Mouse (Mus musculus): ENCODE measurements around the gene Nmrk2. TPM values are rescaled to one million over a fixed set of nuclear protein-coding genes. Genes with fewer than 3 reads are reported as not detected.
A peak's percentile ranks its signal among the peaks of the same experiment; 100 is the strongest.
"Not testable (repeated sequence)": the region's sequence is repeated elsewhere in the genome, so short reads cannot be mapped to it uniquely, and the experiment has no call there.

The Nmrk2 gene
- total RNA-seq (2021): under 1 TPM in 1 of 2 experiments, not detected in 1; 0.44 TPM

DNA sequence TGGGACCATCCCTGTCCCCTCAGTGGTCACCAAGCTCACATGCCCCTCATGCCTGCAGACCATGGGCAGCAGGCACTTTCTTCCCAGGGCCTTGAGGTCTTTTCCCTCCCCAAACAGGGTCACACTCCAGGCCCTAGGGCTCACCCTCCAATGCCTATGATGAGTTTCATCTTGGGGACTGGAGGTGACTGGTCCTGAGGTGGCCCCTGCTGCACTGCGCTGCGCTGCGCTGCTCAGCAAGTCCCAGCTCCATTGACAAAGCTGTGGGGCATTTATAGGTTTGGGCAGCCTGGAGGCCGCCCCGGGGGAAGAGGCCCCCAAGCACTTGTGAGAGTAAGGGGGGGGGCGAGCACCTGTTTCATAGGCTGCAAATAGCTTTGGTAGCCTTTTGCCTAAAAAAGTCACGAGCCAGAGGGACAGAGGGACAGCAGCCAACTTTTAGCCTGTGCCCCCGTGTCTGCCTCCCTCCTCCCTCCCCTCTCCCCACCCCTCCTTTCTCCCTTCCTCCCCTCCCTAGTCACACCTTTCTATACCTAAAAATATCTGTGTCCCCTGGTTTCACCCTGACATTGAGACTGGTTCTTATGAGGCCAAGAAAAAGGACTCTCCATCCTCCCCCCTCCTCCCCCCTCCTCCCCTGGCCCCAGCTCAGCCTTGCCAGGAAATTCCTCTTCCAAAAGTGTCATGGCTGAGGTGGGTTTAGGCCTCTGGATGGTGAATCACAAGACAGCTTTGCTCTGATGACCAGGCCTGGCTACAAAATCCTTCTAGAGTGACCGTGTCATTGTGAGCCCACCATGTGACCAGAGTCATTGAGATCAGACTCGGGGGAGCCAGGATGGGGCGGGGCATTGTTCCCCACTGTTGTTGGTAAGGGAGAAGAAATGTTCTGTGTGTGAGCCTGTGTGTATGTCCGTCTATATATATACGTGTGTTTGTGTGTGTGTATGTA, at the start of gene Nmrk2:
Nmrk2 (minus strand) TSS at position 245 of the 952 bp plus-strand sequence.
- no peak for DNase-seq
- intact Hi-C loops (cut with DNase I): no loop called here

DNA sequence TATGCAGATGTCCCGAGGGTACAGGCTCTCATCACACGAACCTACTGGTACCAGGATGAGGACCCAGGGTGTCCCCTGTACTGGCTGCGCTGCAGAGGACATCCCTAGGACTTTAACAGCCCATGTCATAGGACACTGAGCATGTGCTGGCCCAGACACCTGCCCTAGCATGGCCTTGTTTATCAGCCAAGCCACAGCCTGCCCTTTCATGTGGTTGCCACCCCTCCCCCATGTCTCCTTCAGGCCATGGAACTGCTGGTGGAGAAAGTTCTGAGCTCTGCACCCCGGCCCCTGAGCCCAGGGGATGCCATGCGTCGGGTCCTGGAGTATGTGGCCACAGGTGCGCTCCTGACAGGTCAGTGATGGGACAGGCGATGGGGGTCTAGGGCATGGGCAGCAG, 47.6 kb upstream of the Nmrk2 start:
- intact Hi-C loops (cut with DNase I): no loop called here
- no peak for DNase-seq

DNA sequence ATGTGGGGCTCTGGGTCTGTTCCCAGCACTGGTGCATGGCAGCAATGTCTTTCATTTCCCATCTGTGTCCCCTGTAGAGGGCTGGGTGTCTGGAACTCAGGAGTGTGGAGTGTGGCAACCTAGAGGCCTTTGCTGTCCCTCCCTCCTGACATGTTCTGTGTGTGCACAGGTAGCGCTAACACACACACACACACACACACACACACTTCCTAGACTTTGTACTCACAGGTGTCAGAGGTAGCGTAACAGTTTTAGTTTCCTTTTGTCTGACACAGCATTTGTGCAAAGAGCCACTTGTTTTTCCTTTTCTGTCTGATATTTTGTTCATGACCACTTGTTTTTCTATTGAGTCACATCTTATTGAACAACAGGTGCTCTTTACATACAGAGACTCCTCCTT, 46.0 kb upstream of the Nmrk2 start:
- DNase-seq: no peak
- intact Hi-C loops (cut with DNase I): no loop called here

DNA sequence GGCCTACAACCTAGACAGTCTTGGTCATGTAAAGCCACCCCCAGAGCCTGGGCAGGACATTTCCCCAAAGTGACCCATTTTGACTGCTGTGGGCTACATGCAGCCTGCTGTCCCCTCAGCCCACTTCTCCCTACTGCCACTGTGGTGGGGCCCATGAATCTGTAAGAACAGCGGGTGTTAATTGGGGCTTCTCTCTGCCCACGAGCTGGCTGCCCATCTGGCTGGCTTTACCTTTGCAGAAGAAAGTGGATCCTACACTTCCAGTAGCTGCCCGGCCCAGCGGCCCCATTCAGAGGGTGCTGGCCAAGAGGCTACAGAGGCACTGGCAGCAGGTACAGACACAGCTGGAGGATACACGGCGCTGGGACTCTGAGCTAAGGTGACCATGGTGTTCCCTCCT, 43.3 kb upstream of the Nmrk2 start:
- intact Hi-C loops (cut with DNase I): no loop called here
- DNase-seq: no peak

DNA sequence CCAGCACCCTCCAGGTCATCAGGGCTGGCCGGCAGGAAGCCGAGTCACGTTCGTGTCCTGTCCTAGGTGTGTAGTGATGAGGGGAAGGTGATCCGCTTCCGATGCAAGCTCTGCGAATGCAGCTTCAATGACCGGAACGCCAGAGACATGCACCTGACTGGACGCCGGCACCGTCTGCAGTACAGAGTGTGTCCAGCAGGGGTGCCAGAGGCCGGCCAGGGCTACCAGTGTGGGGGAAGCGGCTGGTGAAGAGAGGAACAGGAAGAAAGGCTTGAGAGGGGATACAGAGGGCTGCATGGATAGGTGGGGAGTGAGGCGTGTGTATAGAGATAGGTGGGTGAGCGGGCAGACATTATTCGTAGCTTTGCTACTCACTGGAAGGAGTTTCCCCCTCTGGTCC, 42.7 kb upstream of the Nmrk2 start:
- intact Hi-C loops (cut with DNase I): no loop called here
- DNase-seq: peak; percentile 80

DNA sequence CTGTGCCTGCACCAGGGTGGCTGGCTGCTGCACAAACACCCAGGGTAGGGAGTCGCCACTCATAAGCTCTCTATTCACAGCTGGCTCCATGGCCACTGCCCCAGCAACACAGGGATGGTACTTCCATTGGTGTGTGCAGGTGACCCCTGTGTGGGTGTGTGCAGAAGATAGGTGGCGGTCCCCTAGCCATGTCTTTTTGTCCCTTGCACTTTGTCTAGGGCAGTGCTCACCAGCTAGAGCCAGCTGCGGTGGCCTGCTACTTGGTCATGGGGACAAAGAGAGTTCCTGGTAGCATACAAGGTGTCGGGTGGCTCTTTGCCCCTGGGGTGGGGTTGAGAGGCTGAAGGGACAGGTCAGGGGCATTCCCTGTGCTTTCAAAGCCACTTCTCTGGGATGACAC, 42.3 kb upstream of the Nmrk2 start:
- no peak for DNase-seq
- intact Hi-C loops (cut with DNase I): no loop called here

DNA sequence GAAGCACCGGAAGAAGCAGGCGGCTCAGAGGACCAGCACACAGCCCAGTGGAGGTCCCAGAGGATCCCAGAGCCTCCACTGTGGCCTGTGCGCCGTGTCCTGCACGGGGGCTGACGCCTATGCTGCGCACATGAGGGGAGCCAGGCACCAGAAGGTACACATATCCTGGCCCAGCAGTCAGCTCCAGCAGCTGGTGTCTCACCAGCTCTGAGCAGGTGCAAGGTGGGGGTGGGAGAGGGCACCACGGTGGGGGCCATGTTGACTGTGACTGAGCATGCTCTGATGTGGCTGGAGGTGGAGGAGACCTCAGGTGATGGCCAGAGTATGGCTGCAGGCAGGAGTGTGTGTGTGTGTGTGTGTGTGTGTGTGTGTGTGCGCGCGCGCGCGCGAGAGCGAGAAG, 40.2 kb upstream of the Nmrk2 start:
- intact Hi-C loops (cut with DNase I): no loop called here
- no peak for DNase-seq

DNA sequence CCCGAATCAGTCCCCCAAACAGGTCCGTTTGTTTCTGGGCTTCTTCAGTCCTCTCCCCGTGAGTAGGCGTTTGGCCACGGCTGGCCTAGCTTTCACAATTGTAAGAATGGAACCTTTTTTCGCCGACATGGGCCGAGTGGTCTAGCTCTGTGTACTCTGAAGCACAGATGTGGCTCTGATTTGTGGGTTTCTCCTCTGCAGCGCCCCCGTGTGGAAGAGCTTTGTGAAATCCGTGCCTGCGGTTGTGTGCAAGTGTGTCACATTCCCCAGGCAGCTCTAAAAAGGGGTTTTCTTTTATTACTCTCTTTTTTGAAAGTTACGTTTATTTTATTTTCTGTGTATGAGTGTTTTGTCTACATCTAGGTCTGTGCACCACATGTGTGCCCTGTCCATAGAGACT, 39.0 kb upstream of the Nmrk2 start:
- peak; percentile 65 for DNase-seq
- intact Hi-C loops (cut with DNase I): no loop called here

DNA sequence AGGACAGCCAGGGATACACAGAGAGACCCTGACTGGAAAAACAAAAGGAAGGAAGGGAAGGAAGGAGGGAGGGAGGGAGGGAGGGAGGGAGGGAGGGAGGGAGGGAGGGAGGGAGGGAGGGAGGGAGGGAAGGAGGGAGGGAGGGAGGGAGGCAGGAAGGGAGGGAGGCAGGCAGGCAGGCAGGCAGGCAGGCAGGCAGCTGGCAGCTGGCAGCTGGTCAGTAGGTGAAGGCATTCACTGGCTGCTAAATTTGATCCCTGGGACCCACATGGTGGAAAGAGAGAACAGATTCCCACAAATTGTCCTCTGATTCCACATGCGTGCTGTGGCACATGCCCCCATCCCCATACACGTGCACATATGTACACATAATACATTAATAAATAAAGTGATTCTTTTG, 36.8 kb upstream of the Nmrk2 start:
- no peak for DNase-seq
- intact Hi-C loops (cut with DNase I): no loop called here

DNA sequence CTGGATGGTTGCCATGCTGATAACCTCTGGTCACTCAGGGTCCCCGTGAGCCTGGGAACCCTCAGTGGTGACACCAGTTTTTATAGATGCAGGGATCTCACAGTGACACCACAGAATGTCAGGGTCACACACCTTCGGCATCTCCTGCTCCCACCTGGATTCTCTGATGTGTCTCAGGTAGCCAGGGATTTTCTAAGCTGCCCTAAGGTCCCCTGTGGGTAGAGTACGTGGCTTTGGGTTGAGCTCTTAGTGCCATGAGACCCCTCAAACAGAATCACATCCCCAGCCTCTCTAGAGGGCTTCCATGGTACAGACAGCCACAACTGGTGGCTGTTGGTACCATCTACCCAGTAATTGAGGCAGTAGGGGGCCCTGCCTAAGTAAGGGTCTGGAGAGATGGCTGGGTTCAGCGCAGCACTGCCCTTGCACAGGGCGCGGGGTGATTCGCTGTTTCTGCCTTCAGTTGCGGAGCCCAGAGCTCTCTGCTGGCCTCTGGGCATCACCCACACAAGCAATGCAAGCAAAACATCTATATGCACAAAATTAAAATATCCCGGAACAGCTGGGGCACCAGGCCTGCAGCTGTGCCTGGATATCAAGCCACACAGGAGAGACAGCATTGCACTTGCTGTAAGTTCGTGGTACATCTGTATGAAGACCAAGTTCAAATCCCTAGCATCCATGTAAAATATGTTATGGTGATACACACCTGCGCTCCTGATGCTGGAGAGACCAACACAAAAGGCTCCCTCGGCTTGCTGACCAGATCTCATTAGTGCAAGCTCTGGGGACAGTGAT, 34.8 kb upstream of the Nmrk2 start:
- intact Hi-C loops (cut with DNase I): no loop called here
- no peak for DNase-seq

DNA sequence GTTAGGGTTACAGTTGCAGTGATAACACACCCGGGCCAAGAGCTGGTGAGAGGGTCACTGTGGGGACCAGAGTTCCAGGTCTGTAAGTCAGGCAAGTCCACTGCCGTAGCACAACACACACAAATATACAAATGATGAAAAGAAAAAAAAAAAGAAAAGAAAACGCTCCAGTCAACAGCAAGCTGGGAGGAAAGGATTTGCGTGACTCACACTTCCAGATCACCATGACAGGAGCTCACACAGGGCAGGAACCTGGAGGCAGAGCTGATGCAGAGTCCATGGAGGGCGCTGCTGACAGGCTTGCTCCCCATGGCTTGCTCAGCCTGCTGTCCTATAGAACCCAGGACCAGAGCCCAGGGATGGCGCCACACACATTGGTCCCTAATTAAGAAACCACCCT, 32.4 kb upstream of the Nmrk2 start:
- intact Hi-C loops (cut with DNase I): no loop called here
- DNase-seq: no peak

DNA sequence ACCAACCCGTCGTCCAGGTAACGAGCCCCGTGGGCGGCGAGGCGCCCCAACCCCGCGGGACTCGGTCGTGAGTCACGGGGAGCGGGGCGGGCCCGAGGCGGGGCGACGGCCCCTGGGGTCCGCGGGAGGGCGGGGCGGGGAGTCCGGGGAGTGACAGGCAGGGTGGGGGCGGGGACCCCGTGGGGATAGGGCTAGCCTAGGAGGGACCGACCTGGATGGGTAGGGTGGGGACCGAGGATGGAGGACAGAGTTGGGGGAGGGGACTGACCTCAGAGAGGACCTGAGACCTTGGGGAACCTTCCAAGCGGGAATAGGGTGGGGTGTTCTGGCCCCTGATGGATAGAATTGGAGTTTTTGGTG, 31.4 kb upstream of the Nmrk2 start:
- DNase-seq: no peak
- intact Hi-C loops (cut with DNase I): no loop called here

DNA sequence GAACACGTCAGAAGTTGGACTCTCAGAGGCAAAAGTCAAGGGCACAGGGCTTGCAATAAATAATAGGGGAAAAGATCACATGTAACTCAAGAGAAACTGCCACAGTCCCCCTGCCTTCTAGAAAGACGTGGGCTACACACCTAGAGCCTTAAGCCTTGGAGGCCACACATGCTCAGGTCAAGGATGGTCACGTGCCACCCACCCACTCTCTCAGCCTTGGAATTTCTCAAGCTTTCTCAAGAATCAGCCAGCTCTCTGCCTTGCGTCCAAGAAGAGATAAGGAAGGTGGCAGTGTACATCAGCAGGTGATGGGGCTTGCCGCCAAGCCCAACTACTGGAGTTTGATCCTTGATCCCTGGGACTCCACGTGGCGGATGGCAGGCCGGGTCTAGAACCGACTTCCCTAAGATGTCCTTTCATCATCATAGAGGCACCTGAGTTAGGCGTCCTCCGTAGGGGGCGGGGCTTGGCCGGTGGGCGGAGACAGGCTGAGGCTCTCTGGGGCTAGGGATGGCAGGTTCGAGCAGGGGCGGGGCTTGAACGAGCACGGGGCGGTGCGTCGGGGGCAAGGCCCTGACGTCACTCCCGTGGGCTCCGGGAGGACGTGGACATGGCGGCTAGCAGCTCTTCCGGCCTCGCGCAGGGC, 30.9 kb upstream of the Nmrk2 start, which contains the start of gene Zfr2:
Zfr2 (plus strand) TSS at position 576 of the 646 bp plus-strand sequence.
- peak; percentile 91 for DNase-seq
- intact Hi-C loops (cut with DNase I): no loop called here

DNA sequence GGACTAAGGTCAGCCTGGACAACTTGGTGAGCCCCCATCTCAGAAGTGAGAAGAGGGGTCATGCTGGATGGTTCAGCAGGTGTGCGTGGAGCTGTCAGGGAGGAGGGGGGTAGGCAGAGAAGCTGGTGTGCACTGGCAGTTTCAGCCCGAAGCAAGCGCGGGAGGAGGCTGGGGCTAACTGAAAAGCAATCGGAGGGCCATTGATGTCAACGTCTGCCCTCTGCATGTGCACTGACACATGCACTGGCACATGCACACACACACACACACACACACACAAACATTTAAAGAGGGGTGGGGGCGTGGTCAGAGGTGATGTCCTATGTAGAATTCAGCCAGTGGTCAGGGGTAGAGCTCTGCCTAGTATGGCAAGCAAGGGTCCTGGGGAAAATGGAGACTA, 29.6 kb upstream of the Nmrk2 start:
- no peak for DNase-seq
- intact Hi-C loops (cut with DNase I): no loop called here

DNA sequence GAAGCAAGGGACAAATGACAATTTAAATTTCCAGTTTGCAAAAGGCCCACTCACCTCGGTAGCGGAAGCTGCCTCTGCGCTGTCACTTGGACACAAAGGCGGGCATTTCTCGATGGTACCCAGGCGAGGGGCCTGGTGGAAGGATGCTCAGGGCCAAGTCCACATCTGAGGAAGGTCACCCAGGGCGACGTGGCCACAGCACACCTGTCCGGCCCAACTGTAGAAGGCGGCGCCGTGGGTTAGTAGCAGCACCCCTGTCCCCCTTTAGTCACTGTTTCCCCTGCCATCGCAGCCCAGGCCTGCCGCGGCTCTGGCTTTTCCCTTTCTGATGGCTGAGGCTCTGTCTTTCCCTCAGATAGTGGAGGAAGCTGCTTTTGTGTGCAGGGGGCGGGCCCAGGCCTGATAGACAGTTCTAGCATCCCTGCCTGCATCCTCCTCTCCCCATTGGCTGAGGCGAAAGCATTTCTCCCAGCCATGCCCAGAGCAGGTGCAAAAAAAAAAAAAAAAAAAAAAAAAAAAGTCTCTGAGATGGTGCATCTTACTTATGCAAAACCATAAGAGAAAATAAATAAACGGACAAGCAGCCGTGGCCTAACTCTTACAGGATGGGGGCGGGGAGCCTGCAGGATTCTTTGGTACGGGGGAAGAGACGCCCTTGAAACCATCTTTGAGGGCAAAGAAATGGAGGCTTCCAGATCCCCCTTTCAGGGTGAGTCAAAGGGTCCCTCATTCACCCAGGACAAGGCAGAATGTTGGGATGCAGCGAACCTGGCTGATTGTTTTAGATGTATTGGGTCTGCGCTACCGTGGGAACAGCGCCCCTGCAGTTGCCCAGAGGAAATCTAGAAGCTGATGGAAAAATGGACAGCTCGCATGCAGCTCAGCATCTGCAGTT, 28.8 kb upstream of the Nmrk2 start, which contains the start of gene Atcay:
Atcay (minus strand) TSS at position 396 of the 895 bp plus-strand sequence.
- intact Hi-C loops (cut with DNase I): no loop called here

DNA sequence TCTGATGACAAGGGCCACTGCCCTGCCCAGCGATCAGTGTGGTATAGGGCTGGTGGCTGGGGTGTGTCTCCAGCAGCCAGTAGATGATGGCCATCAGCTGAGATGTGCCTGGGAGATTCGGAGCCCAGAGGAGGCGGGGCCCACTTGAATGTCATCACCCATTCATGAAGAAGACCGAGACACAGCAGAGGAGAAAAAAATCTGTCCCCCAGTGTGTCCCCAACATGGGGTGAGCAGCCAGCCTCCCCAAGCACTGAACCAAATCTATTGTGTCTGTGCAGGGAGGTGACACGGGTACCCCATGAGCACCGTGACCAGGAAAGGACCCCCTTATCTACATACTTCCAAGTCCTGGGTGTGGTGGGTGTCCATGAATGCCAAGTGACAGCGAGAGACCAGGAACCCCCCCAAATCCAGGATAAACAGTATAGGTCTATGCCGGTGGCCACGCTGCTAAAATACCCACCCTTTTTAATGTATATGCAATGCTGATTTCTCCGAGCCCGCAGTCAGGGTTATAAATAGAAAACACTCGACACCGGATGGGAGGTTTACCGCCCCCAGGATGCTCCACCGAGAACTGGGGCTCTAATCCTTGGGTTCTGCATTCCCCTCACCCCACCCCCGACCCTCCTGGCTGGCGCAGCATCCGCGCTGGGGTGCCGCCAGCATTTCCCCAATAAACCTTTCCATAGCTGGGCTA, 28.0 kb upstream of the Nmrk2 start:
- intact Hi-C loops (cut with DNase I): no loop called here
- DNase-seq: no peak

More for the DNA sequence above, 28.8 kb upstream of the Nmrk2 start, which contains the start of gene Atcay:
- DNase-seq: peak; percentile 81

DNA sequence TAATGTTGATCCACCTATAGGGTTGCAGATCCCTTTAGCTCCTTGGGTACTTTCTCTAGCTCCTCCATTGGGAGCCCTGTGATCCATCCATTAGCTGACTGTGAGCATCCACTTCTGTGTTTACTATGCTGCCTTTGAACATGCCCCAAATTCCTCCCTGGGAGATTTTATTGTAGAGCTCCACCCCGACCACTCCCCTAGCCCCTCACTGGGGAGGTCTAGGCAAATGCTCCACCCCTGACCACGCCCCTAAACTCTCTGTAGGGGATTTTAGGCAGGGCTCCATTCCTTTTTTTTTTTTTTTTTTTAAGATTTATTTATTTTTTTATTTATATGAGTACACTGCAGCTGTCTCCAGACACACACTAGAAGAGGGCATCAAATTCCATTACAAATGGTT, 21.9 kb upstream of the Nmrk2 start:
- intact Hi-C loops (cut with DNase I); DNase-seq: not testable (repeated sequence)

DNA sequence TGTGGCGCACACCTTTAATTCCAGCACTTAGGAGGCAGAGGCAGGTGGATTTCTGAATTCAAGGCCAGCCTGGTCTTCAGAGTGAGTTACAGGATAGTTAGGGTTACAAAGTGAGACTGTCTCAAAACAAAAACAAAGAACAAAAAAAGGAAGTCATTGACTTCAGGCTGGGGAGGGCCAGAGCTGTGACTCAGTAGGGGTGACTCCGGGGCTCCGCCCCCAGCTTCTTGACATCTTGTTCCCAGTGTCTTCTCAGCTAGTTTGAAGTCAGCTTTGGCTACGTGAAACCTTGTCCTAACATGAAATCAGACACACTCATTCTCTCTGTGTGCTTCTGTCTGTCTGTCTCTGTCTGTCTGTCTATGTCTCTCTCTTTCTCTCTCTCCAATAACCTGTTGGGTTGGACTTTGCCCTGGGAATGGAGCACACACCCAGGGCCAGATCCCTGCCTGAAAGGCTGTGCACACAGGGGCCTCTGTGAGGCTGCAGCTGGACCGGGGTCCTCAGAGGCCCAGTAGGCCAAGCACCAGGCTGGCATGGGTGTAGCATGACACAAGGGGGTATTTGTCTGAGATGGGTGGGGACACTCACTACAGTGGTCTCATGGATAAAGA, 19.7 kb upstream of the Nmrk2 start:
- intact Hi-C loops (cut with DNase I): no loop called here
- no peak for DNase-seq

DNA sequence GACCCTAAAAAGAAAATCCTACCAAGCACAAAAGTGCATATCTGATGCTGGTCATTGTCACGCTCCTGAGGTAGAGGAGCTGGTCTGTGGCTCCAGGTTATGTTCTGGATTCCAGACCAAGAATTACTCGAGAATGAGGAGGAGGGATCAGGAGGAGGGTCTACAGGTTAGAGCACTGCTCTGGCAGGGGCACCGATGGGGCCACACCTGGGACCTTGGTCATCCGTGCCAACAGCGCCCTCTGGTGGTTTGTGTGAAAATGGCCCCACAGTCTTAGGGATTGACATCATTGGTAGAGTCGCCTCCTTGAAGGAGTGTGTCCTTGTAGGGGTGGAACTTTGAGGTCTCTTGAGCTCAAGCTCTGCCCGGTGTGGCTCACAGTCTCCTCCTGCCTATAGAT, 16.1 kb upstream of the Nmrk2 start:
- peak; percentile 61 for DNase-seq
- intact Hi-C loops (cut with DNase I): no loop called here
